Mouse (Mus musculus): ENCODE data around the gene Cenps.
"Not testable (repeated sequence)": the region's sequence is repeated elsewhere in the genome, so short reads cannot be mapped to it uniquely, and the experiment has no call there.

The Cenps gene

DNA sequence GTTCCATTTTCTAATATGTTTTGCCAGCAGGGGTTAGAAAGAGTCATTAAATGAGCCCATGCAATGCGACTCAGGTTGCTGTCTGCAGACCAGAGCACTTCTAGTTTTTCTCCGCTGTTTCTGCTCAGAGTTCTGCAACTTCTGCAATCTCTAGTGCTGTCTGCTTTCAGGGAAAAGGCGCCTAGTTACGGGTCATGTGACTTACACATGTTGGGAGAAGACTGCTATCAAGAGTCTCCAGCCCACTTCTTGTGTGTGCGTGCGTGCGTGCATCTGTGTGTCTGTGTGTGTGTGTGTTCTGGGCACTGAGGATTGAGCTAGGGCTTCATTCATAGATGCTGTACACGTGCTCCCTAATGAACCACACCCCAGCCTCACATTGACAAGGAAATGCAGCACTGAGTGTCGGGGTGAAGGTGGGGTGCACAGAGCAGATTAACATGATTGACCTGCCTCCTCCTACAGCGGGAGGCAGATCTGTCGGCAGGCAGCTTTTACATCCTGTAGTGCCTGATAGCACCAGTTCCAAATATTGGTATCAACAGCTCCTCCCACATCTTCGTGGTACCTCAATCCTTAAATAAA is 17.4 kb downstream of the Cenps start:
- not testable (repeated sequence) for DNase-seq (ENCODE audit: inconsistent ontology term)

DNA sequence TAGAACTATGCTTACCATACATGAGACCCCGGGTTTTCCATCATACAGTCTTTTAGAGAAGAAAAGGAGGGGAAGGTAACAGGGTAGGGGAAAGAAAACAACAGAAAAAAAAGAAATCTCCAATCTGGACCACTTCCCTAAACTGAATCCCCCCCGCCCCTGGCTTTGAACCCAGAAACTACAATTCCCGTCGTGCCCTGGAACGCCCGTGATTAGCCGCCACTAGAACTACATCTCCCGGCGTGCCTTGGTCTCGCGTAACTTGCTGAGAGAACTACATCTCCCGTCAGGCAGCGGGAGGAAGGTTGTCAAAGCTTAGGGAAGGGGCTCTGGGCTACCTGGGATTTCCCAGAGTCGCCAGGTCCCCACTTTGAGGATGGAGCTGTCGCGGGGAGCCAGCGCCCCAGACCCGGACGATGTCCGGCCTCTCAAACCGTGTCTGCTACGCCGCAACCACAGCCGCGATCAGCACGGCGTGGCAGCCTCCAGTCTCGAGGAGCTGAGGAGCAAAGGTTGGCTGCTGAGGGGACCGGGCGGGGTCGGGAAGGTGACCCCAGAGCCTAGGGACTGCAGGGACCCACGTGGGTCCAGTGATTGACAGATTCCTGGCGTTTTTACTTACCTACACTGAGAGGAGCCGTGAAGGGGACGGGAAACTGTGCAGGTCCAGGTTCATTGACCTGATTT is 33.4 kb downstream of the Cenps start, which contains the start of gene Dffa:
Gene Dffa (plus strand): TSS at position 272 of the 687 bp plus-strand sequence.
- peak; percentile 78 for DNase-seq (ENCODE audit: inconsistent ontology term)

DNA sequence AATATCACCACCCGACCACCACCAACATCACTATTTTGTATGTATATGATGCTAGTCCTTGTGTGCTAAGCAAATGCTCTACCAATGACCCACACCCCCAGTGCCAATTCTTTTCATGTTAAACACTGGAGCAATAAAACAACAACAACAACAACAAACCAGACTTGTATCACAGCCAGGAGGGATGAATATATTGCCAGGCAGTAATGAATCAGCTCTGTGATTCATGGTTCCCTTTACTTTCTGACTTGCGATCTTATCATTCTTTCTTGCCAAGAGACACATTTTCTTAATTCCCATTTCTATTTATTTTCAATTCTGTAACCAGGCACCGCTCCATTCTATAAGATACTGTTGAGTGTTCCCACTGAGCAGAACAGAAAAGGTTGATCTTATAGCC is 36.0 kb downstream of the Cenps start:
- no peak for DNase-seq (ENCODE audit: inconsistent ontology term)

DNA sequence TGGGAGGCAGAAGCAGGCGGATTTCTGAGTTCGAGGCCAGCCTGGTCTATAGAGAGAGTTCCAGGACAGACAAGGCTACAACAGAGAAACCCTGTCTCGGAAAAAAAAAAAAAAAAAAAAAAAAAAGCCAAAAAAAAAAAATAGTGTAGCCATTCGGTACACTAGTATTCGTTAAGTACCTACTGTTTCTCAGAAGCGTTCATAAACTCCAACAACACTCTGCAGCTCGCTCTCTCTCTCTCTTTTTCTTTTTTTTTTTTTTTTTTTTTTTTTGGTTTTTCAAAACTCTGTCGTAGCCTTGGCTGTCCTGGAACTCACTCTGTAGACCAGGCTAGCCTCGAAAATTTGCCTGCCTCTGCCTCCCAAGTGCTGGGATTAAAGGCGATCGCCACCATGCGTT is 37.0 kb downstream of the Cenps start:
- DNase-seq (ENCODE audit: inconsistent ontology term) = not testable (repeated sequence)

DNA sequence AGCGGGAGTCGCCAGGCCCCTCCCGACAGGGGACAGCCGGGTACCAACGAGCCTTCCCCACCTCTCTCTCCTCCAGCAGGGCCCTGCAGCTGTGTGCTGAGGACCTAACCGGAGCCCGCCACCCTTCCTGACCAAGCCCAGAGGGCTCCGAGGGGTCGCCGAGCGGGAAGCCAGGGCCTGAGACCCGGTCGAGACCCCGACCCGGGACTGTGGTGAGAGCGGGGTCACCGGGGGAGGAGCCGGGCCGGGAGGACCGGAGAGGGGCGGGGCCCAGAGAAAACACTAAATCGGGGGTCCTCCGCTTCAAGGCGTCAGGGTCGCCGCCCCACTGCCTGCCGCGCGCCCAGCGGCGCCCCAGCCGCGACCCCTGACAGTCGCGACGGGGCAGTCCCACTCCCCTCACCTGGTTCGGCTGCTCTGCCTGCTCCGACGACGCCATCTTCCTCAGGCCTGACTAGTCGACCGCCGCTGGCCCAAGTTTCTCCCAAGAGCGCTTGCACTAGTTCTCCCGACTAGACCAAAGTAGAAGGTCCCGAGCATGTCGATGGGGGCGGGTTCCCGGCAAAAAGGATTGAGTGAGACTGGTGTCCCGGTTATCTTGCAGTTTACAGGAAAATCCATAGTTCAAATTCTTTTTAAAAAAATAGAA is 37.9 kb downstream of the Cenps start, which contains the start of gene Pex14:
Gene Pex14 (minus strand): TSS at position 508 of the 649 bp plus-strand sequence.
- peak; percentile 89 for DNase-seq (ENCODE audit: inconsistent ontology term)

DNA sequence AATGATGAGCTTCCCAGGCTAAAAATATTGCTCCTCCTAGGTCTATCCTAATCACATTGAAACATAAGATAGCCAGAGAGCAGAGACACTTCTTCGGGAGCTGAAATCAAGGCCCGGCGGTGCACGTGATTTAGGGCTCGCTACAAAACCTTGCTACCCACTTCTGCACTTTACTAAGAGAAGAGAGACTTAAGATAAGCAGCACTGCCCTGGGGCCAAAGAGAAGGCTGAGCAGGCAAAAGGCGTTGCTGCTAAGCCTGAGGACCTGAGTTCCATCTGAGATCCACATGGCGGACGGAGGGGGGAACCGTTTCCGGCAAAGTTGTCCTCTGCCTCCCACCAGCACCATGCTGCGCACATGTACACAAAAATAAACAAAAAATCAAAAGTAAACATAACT is 38.9 kb downstream of the Cenps start:
- no peak for DNase-seq (ENCODE audit: inconsistent ontology term)

DNA sequence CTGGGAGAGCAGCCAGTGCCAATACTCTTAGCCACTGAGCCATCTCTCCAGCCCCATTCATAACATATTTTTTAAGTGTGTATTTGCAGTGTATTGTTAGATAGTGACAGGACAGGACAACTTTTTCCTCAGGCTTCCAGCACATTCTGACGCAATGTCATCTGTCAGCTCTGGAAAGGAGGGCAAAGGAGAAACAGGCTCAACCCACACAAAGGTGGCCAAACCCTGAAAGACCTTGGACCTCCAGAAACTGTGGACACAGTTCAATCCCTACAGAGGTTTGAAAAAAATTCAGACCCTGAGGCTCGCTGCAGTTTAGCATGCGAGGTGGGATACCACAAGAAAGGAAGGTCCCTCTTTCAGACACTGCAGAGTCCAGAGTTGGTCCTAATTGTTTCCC is 39.5 kb downstream of the Cenps start:
- peak; percentile 61 for DNase-seq (ENCODE audit: inconsistent ontology term)

DNA sequence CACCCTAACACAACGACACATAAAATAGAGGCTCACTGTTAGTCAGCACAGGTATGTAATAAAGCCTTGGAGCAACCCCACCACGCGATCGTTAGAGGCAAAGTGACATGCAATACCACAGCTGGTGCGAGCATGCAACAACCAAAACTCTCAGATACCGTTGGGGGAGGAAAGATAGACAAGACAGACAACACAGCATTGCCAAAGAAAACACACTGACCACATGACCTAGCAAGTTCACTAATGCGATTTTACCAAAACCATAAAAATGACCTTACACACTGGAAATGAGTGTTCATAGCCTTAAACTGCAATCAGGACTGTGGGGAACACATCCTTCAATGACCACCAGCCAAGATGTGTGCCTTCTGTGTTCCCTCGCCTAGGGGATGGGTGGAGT is 46.1 kb downstream of the Cenps start:
- DNase-seq (ENCODE audit: inconsistent ontology term) = no peak

DNA sequence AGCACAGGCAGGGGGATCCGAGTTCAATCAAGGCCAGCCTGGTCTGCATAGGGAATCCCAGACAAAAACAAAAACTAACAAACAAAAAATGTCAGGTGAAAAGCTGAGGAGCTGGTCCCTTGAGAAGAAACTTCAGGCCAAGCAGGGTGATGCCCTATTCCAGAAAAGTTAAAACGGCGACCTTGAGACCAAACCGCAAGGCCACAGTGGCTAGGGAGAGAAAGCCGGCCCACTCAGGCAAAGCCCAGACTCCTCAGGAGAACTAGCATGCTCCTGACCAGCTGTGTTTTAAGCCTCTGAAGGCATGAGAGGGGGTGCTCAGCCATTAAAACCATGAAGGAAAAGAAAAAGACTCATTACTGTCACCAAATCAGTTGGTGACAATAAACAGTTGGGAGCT is 52.0 kb downstream of the Cenps start:
- DNase-seq (ENCODE audit: inconsistent ontology term) = no peak

DNA sequence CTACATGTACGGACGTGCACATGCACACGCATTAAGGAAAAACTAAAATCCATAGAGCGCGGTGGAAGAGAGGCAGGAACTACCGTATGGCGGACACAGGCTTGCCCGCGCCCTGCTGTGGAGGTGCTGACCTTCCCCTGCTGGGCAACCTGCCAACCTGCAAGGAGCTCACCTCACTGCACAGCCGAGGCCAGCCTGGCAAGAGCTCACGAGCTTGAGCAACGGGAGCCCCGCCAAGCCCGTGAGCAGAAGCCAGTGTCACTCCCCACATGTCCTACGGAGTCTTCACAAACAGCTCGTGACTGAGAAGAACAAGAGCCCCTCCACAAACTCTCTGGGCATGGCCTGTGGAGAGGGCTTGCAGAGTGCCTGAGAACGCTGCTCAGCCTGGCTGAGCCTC is 55.9 kb downstream of the Cenps start:
- peak; percentile 54 for DNase-seq (ENCODE audit: inconsistent ontology term)

DNA sequence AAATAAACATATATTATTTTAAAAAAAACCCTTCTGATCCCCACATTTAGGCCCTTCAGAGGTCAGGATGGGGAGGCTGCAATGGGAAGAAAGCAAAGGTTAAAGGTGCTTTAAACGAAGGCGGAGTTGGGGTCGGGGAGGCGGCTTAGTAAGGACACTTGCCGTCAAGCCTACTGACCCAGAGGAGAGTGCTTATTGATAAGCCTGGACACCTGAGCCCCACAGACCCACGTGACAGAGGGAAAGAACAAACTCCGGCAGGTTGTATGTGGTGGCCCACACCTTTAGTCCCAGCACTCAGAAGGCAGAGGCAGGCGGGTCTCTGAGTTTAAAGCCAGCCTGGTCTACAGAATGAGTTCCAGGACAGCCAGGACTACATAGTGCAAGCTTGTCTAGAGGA is 57.3 kb downstream of the Cenps start:
- no peak for DNase-seq (ENCODE audit: inconsistent ontology term)

DNA sequence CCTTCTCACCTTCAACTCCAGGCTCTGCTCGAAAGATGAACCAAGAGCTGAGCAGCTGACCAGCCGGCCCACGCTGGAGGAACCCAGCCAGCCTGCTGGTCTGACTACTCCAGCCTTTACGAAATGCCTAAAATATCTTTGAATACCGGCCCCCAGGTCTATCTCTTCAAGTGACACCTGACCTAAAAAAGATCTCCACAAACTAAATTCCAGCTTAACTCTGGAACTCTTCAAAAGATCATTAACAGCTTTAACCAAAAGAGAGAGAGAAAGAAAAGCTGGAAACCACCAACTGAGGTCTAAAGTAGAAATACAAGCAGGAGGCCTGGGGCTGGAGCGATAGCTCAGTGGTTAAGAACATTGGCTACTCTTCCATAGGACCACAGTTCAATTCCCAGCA is 57.8 kb downstream of the Cenps start:
- DNase-seq (ENCODE audit: inconsistent ontology term) = no peak

DNA sequence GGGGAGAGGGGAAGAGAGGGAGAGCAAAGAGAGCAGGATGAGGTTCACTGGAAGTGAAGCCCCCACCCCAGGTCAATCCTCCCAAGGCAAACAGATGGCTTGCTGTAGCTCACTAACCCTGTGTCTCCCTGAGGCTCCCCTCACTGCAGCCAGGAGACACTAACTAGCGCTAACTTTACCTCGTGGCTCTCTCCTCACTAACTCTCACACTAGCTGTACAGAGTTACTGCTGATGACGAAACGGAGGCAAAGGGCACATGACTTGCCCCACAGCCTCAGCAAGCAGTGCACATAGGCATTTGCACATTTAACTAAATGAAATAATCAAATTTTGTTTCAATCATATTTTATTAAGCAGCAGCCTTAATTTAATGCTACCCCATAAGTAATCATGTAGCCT is 59.2 kb downstream of the Cenps start:
- no peak for DNase-seq (ENCODE audit: inconsistent ontology term)
